Mouse (Mus musculus): ENCODE data around the gene Gm21319. TPM values are rescaled to one million over a fixed set of nuclear protein-coding genes. Genes with fewer than 3 reads are reported as not detected.
"Not testable (repeated sequence)": the region's sequence is repeated elsewhere in the genome, so short reads cannot be mapped to it uniquely, and the experiment has no call there.

Gm21319 gene
- polyA plus RNA-seq (2016; fragmentation: Nextera tagmentation; extraction: Ambion mirVana) = not detected in 2 replicates

GRCm38 (mm10) chr12:87775655-87776054, at the start of gene Gm21319:
TSS of gene Gm21319 (minus strand) at chr12:87775755.
- not testable (repeated sequence) for H3K4me1 ChIP-seq (replicated peaks); ATAC-seq (ENCODE audit: insufficient number of reproducible peaks, insufficient read depth, low FRiP score, low TSS enrichment, low read depth); H3K4me3 ChIP-seq (replicated peaks); H3K9ac ChIP-seq (replicated peaks); H3K4me2 ChIP-seq; H3K27ac ChIP-seq; H3K9me3 ChIP-seq; H3K27me3 ChIP-seq; H3K36me3 ChIP-seq
- 89% methylated on average over 4 of the region's 4 CpGs for WGBS

- WGBS = 79% methylated on average over 6 of the region's 6 CpGs
- not testable (repeated sequence) for H3K9me3 ChIP-seq; H3K4me1 ChIP-seq (replicated peaks); H3K27me3 ChIP-seq; ATAC-seq (ENCODE audit: insufficient number of reproducible peaks, insufficient read depth, low FRiP score, low TSS enrichment, low read depth); H3K36me3 ChIP-seq; H3K9ac ChIP-seq (replicated peaks); H3K4me2 ChIP-seq; H3K27ac ChIP-seq; H3K4me3 ChIP-seq (replicated peaks)
Measured at GRCm38 (mm10) chr12:87816277-87816676, 40.7 kb upstream of the Gm21319 start, which contains the start of gene BB287469. TSS of gene BB287469 (plus strand) at chr12:87816577.

- 86% methylated on average over 5 of the region's 5 CpGs for WGBS
- not testable (repeated sequence) for H3K4me2 ChIP-seq; H3K27me3 ChIP-seq; H3K36me3 ChIP-seq; H3K9me3 ChIP-seq; H3K4me3 ChIP-seq (replicated peaks); H3K27ac ChIP-seq; ATAC-seq (ENCODE audit: insufficient number of reproducible peaks, insufficient read depth, low FRiP score, low TSS enrichment, low read depth); H3K9ac ChIP-seq (replicated peaks); H3K4me1 ChIP-seq (replicated peaks)
Measured at GRCm38 (mm10) chr12:87797971-87798370, 22.4 kb upstream of the Gm21319 start.

DNA sequence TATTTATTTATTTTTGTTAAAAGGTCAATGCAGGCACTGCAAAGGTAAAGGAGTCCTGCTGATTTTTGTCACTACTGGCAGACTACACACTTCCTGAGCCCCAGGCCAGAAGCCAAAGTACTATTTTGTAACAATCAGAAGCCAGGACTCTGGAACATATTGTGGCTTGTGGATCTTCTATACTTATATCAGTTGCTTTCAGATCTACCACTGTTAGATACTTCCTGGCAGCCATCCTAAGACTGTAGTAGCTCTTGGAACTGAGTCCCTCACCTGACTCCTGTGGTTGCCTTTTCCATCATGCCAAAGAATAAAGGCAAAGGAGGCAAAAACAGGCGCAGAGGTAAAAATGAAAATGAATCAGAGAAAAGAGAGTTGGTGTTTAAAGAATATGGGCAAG, 19.7 kb upstream of the Gm21319 start, which contains the start of gene Gm21936:
TSS of gene Gm21936 (plus strand) at position 301 of the 400 bp plus-strand sequence.
- H3K9ac ChIP-seq (replicated peaks); H3K9me3 ChIP-seq; H3K27ac ChIP-seq; H3K36me3 ChIP-seq; H3K4me2 ChIP-seq; H3K27me3 ChIP-seq; ATAC-seq (ENCODE audit: insufficient number of reproducible peaks, insufficient read depth, low FRiP score, low TSS enrichment, low read depth); H3K4me1 ChIP-seq (replicated peaks); H3K4me3 ChIP-seq (replicated peaks): not testable (repeated sequence)
- WGBS = 82% methylated on average over 1 of the region's 1 CpGs

Other genes with a start within 250 kb of the Gm21319 start
- not detected in 2 replicates for gene Oog1, start 173.1 kb downstream of the Gm21319 start, polyA plus RNA-seq (2016; fragmentation: Nextera tagmentation; extraction: Ambion mirVana)
- not detected in 2 replicates for gene Gm4027, start 156.9 kb downstream of the Gm21319 start, polyA plus RNA-seq (2016; fragmentation: Nextera tagmentation; extraction: Ambion mirVana)
- gene Gm16381, start 131.1 kb downstream of the Gm21319 start, polyA plus RNA-seq (2016; fragmentation: Nextera tagmentation; extraction: Ambion mirVana) = not detected in 2 replicates
- gene Gm21936, start 19.8 kb upstream of the Gm21319 start, polyA plus RNA-seq (2016; fragmentation: Nextera tagmentation; extraction: Ambion mirVana) = not detected in 2 replicates
- not detected in 2 replicates for gene BB287469, start 40.8 kb upstream of the Gm21319 start, polyA plus RNA-seq (2016; fragmentation: Nextera tagmentation; extraction: Ambion mirVana)
- gene Gm2001, start 66.6 kb upstream of the Gm21319 start, polyA plus RNA-seq (2016; fragmentation: Nextera tagmentation; extraction: Ambion mirVana) = not detected in 2 replicates
- not detected in 2 replicates for gene Gm2016, start 98.3 kb upstream of the Gm21319 start, polyA plus RNA-seq (2016; fragmentation: Nextera tagmentation; extraction: Ambion mirVana)
- not detected in 2 replicates for gene Gm2022, start 119.6 kb upstream of the Gm21319 start, polyA plus RNA-seq (2016; fragmentation: Nextera tagmentation; extraction: Ambion mirVana)
- not detected in 2 replicates for gene Gm2035, start 144.1 kb upstream of the Gm21319 start, polyA plus RNA-seq (2016; fragmentation: Nextera tagmentation; extraction: Ambion mirVana)
- not detected in 2 replicates for gene Gm2042, start 178.3 kb upstream of the Gm21319 start, polyA plus RNA-seq (2016; fragmentation: Nextera tagmentation; extraction: Ambion mirVana)
- not detected in 2 replicates for gene Gm2075, start 236.1 kb upstream of the Gm21319 start, polyA plus RNA-seq (2016; fragmentation: Nextera tagmentation; extraction: Ambion mirVana)
- not detected in 2 replicates for gene Gm6803, start 243.0 kb upstream of the Gm21319 start, polyA plus RNA-seq (2016; fragmentation: Nextera tagmentation; extraction: Ambion mirVana)

Measured in limb, embryonic 12.5 days (tissue).